Mouse (Mus musculus): ENCODE measurements around the gene D11Wsu47e. TPM values are rescaled to one million over a fixed set of nuclear protein-coding genes. Genes with fewer than 3 reads are reported as not detected.

The D11Wsu47e gene
- polyA plus RNA-seq, 1 experiment from 2014 or later, result 11.9 TPM

- Histone ChIP-seq H3K4me2 (replicated peaks; ENCODE audit: low read depth, low read length) (no peak overlapping the region), H3K27me3 (replicated peaks; ENCODE audit: insufficient read depth, low read length) (no peaks in the 10 kb centered on the region), H3K9me3 (ENCODE audit: low read length) (no peaks in the 10 kb centered on the region), H3K36me3 (ENCODE audit: insufficient read depth, low read length) (no peaks in the 10 kb centered on the region), H3K4me3 (ENCODE audit: low read depth, low read length) (no peak overlapping the region), H3K9ac (replicated peaks; ENCODE audit: low read depth) (peak overlapping the region; percentile 24), H3K4me1 (ENCODE audit: insufficient read depth, low read depth, low read length) (peaks cover 8% of the 10 kb centered on the region; the same call in 1 of the 2 replicates), H3K27ac (ENCODE audit: low read length) (peak overlapping the region; percentile 70)
- peak; percentile 49 for ATAC-seq
- 8% methylated on average over 10 of the region's 10 CpGs for WGBS
- DNase-seq (ENCODE audit: low spot score), result peak; percentile 41
- TF ChIP-seq EP300 (IDR thresholded peaks at IDR 0.05) (no peak), CTCF (IDR thresholded peaks at IDR 0.05) (no peak)
Measured at GRCm38 (mm10) chr11:113710257-113710777, 26.1 kb downstream of the D11Wsu47e start.

- Histone ChIP-seq H3K27me3 (replicated peaks; ENCODE audit: insufficient read depth, low read length) (no peaks in the 10 kb centered on the region), H3K4me1 (ENCODE audit: insufficient read depth, low read depth, low read length) (peaks cover 8% of the 10 kb centered on the region; the same call in 1 of the 2 replicates), H3K27ac (ENCODE audit: low read length) (peak overlapping the region; percentile 70; the same call in 1 of the 2 replicates), H3K9ac (replicated peaks; ENCODE audit: low read depth) (0 out of 2 replicates have a peak overlapping the region, but pooled peaks have one; percentile 24), H3K4me3 (ENCODE audit: low read depth, low read length) (no peak overlapping the region), H3K9me3 (ENCODE audit: low read length) (no peaks in the 10 kb centered on the region), H3K36me3 (ENCODE audit: insufficient read depth, low read length) (no peaks in the 10 kb centered on the region), H3K4me2 (replicated peaks; ENCODE audit: low read depth, low read length) (no peak overlapping the region)
- no peak for DNase-seq (ENCODE audit: low spot score)
- ATAC-seq, result no peak
- 89% methylated on average over 1 of the region's 1 CpGs for WGBS
- TF ChIP-seq EP300 (IDR thresholded peaks at IDR 0.05), result no peak
- TF ChIP-seq CTCF (IDR thresholded peaks at IDR 0.05), result no peak
Measured at GRCm38 (mm10) chr11:113711061-113711460, 26.8 kb downstream of the D11Wsu47e start.

- ATAC-seq (no peak), DNase-seq (ENCODE audit: low spot score) (no peak)
- Histone ChIP-seq H3K9ac (replicated peaks; ENCODE audit: low read depth) (no peak overlapping the region), H3K27me3 (replicated peaks; ENCODE audit: insufficient read depth, low read length) (no peaks in the 10 kb centered on the region), H3K36me3 (ENCODE audit: insufficient read depth, low read length) (no peaks in the 10 kb centered on the region), H3K4me1 (ENCODE audit: insufficient read depth, low read depth, low read length) (peaks cover 5% of the 10 kb centered on the region; the same call in 1 of the 2 replicates), H3K4me3 (ENCODE audit: low read depth, low read length) (no peak overlapping the region), H3K9me3 (ENCODE audit: low read length) (no peaks in the 10 kb centered on the region), H3K4me2 (replicated peaks; ENCODE audit: low read depth, low read length) (no peak overlapping the region), H3K27ac (ENCODE audit: low read length) (no peak overlapping the region)
- TF ChIP-seq CTCF (IDR thresholded peaks at IDR 0.05) (peak; percentile 38), EP300 (IDR thresholded peaks at IDR 0.05) (no peak)
- WGBS, result 65% methylated on average over 7 of the region's 7 CpGs
Measured at GRCm38 (mm10) chr11:113715078-113715674, 31.0 kb downstream of the D11Wsu47e start.

GRCm38 (mm10) chr11:113716132-113716531 lies 31.9 kb downstream of the D11Wsu47e start:
- no peaks in the 10 kb centered on the region for H3K4me1 ChIP-seq (ENCODE audit: insufficient read depth, low read depth, low read length)
- H3K4me2 ChIP-seq (replicated peaks; ENCODE audit: low read depth, low read length), result no peak overlapping the region
- H3K4me3 ChIP-seq (ENCODE audit: low read depth, low read length), result no peak overlapping the region
- no peaks in the 10 kb centered on the region for H3K36me3 ChIP-seq (ENCODE audit: insufficient read depth, low read length)
- no peak for ATAC-seq
- H3K27me3 ChIP-seq (replicated peaks; ENCODE audit: insufficient read depth, low read length), result no peaks in the 10 kb centered on the region
- no peak overlapping the region for H3K27ac ChIP-seq (ENCODE audit: low read length)
- no peaks in the 10 kb centered on the region for H3K9me3 ChIP-seq (ENCODE audit: low read length)
- 92% methylated on average over 2 of the region's 2 CpGs for WGBS
- TF ChIP-seq CTCF (IDR thresholded peaks at IDR 0.05) (no peak), EP300 (IDR thresholded peaks at IDR 0.05) (no peak)
- no peak overlapping the region for H3K9ac ChIP-seq (replicated peaks; ENCODE audit: low read depth)
- DNase-seq (ENCODE audit: low spot score), result no peak

- H3K36me3 ChIP-seq (ENCODE audit: insufficient read depth, low read length), result no peaks in the 10 kb centered on the region
- WGBS, result 44% methylated on average over 16 of the region's 16 CpGs
- no peak overlapping the region for H3K4me3 ChIP-seq (ENCODE audit: low read depth, low read length)
- DNase-seq (ENCODE audit: low spot score), result peak; percentile 74
- peak; percentile 66 for ATAC-seq
- no peak overlapping the region for H3K9ac ChIP-seq (replicated peaks; ENCODE audit: low read depth)
- H3K27ac ChIP-seq (ENCODE audit: low read length), result no peak overlapping the region
- H3K27me3 ChIP-seq (replicated peaks; ENCODE audit: insufficient read depth, low read length), result no peaks in the 10 kb centered on the region
- TF ChIP-seq CTCF (IDR thresholded peaks at IDR 0.05), result no peak
- TF ChIP-seq EP300 (IDR thresholded peaks at IDR 0.05), result 0 out of 2 replicates have a peak, but pooled peaks have one; percentile 13
- H3K9me3 ChIP-seq (ENCODE audit: low read length), result no peaks in the 10 kb centered on the region
- H3K4me1 ChIP-seq (ENCODE audit: insufficient read depth, low read depth, low read length), result no peaks in the 10 kb centered on the region
- no peak overlapping the region for H3K4me2 ChIP-seq (replicated peaks; ENCODE audit: low read depth, low read length)
Measured at GRCm38 (mm10) chr11:113717767-113718424, 33.7 kb downstream of the D11Wsu47e start.

- ATAC-seq (no peak), DNase-seq (ENCODE audit: low spot score) (no peak)
- Histone ChIP-seq H3K9me3 (ENCODE audit: low read length) (no peaks in the 10 kb centered on the region), H3K36me3 (ENCODE audit: insufficient read depth, low read length) (peaks cover 17% of the 10 kb centered on the region), H3K27me3 (replicated peaks; ENCODE audit: insufficient read depth, low read length) (no peaks in the 10 kb centered on the region), H3K4me1 (ENCODE audit: insufficient read depth, low read depth, low read length) (peaks cover 5% of the 10 kb centered on the region; the same call in 1 of the 2 replicates), H3K4me3 (ENCODE audit: low read depth, low read length) (no peak overlapping the region), H3K9ac (replicated peaks; ENCODE audit: low read depth) (no peak overlapping the region), H3K4me2 (replicated peaks; ENCODE audit: low read depth, low read length) (no peak overlapping the region), H3K27ac (ENCODE audit: low read length) (peak overlapping the region; percentile 6; the same call in 1 of the 2 replicates)
- peak; percentile 18; the same call in 1 of the 2 replicates for TF ChIP-seq EP300 (IDR thresholded peaks at IDR 0.05)
- TF ChIP-seq CTCF (IDR thresholded peaks at IDR 0.05), result no peak
- WGBS, result 47% methylated on average over 13 of the region's 14 CpGs
Measured at GRCm38 (mm10) chr11:113722405-113723090, 38.3 kb downstream of the D11Wsu47e start.
